Mouse (Mus musculus) G1E (cell line): ENCODE results near the gene Ift74. TPM values are rescaled to one million over a fixed set of nuclear protein-coding genes. Genes with fewer than 3 reads are reported as not detected.
"Not testable (repeated sequence)": the region's sequence is repeated elsewhere in the genome, so short reads cannot be mapped to it uniquely, and the experiment has no call there.

Experiments
- ATAC-seq: 2 replicates; pipeline ENCODE4 v1.8.0; 2016; ENCODE audit warnings: mild to moderate bottlenecking; ENCODE audit not compliant: insufficient number of reproducible peaks, poor library complexity, low FRiP score, severe bottlenecking; ENCODE audit errors: extremely low read depth
- DNase-seq: peaks from one replicate; pipeline ENCODE4 v3.0.0; 2012; ENCODE audit warnings: low spot score
- H3K27me3 ChIP-seq: 2 replicates; pipeline ENCODE4 v1.6.1; 2012; ENCODE audit warnings: mild to moderate bottlenecking, low read length, inconsistent platforms; ENCODE audit not compliant: insufficient read depth
- H3K36me3 ChIP-seq: replicated peaks from 2 replicates; pipeline ENCODE3; 2012; ENCODE audit warnings: mild to moderate bottlenecking, inconsistent platforms
- H3K4me1 ChIP-seq: 2 replicates; pipeline ENCODE4 v1.6.1; 2012; ENCODE audit warnings: low read depth, low read length, inconsistent platforms, mixed read lengths; ENCODE audit not compliant: insufficient read depth
- H3K4me3 ChIP-seq: 2 replicates; pipeline ENCODE4 v1.5.1; 2012; ENCODE audit warnings: low read depth, mild to moderate bottlenecking, inconsistent platforms, low read length, moderate library complexity, mixed read lengths
- H3K9me3 ChIP-seq: replicated peaks from 2 replicates; pipeline ENCODE4 v1.6.1; 2012; ENCODE audit warnings: inconsistent platforms
- CTCF ChIP-seq: IDR thresholded peaks from 2 replicates; pipeline ENCODE4 v1.5.1; 2012; ENCODE audit warnings: low read depth, low read length, inconsistent platforms, mixed read lengths
- GATA1 ChIP-seq: IDR thresholded peaks from 2 replicates; pipeline ENCODE4 v1.6.1; 2012; ENCODE audit warnings: borderline replicate concordance, low read length, inconsistent platforms, mixed read lengths
- GATA2 ChIP-seq: IDR thresholded peaks from 2 replicates; pipeline ENCODE4 v1.6.1; 2012; ENCODE audit warnings: low read depth, low read length, inconsistent platforms, borderline replicate concordance
- POLR2AphosphoS5 ChIP-seq: IDR thresholded peaks from 2 replicates; pipeline ENCODE4 v1.6.1; 2012; ENCODE audit warnings: low read depth, low read length, inconsistent platforms; ENCODE audit not compliant: insufficient replicate concordance
- TAL1 ChIP-seq: conservative IDR thresholded peaks from 2 replicates; pipeline ENCODE4 v1.6.1; 2012; ENCODE audit warnings: low read depth, low read length, inconsistent platforms, mixed read lengths
- polyA plus RNA-seq: library from polyadenylated mRNA; stranded (reverse); fragments of >175 nt; gene quantifications from 2 replicates; pipeline ENCODE4 v1.2.3, GENCODE M21; 2012
- total RNA-seq, 2 experiments: library from RNA; stranded (forward) in 1 of 2; stranded (reverse) in 1 of 2; fragments of 200-1000 nt in 1 of 2; fragments of >200 nt in 1 of 2; fragmentation: Nextera tagmentation in 1 of 2; gene quantifications; 2 replicates each; pipeline ENCODE4 v1.2.3; 2014 to 2017

Gene Ift74
- total and polyA plus RNA-seq, 3 experiments: 1.8 to 16.8 (median 10.5) TPM

DNA sequence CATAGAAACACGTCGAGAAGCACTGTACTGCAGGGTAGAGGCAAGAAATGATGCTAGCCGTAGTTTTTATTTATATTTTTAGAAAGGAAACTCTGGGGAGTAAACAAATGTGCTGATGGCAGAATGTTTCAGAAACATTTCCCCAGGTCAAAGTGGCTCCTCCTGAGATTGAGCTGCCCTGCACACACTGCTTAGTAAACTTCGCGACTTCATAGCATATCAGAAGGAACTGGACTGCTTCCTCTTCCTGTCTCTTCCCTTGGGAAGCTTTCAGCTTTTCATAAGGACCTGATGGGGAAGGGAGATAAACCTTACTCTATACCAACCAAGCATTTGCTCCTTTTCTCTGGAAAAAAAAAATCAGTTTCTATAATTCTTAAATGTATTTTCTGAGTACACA is 69.0 kb downstream of the Ift74 start:
- TF ChIP-seq TAL1 (no peak), POLR2AphosphoS5 (no peak), GATA2 (no peak), CTCF (no peak), GATA1 (no peak)
- H3K27me3 ChIP-seq: no peaks in the 10 kb centered on the region
- ATAC-seq (no peak), DNase-seq (no peak)
- peaks cover 3% of the 10 kb centered on the region for H3K36me3 ChIP-seq
- no peak overlapping the region for H3K4me3 ChIP-seq
- no peaks in the 10 kb centered on the region for H3K9me3 ChIP-seq
- no peaks in the 10 kb centered on the region for H3K4me1 ChIP-seq

DNA sequence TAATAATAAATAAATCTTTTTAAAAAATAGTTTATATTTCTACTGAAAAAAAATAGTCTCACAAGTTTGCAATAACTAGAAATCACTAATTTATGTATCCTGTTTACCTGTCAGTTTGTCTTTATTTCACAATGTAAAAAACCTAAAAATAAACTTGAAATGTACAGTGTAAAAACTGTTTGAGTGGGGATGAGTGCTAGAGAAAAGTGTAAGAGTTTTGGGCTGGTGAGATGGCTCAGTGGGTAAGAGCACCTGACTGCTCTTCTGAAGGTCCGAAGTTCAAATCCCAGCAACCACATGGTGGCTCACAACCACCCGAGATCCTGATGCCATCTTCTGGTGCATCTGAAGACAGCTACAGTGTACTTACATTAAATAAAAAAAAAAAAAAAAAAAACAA is 75.5 kb downstream of the Ift74 start:
- H3K9me3 ChIP-seq, DNase-seq, H3K36me3 ChIP-seq, H3K4me3 ChIP-seq, H3K4me1 ChIP-seq, H3K27me3 ChIP-seq, ATAC-seq: not testable (repeated sequence)

GRCm38 (mm10) chr4:94691078-94691477 is 76.8 kb downstream of the Ift74 start:
- no peak for DNase-seq
- no peaks in the 10 kb centered on the region for H3K4me1 ChIP-seq
- H3K4me3 ChIP-seq: no peak overlapping the region
- peaks cover 3% of the 10 kb centered on the region for H3K36me3 ChIP-seq
- H3K27me3 ChIP-seq: no peaks in the 10 kb centered on the region
- H3K9me3 ChIP-seq: no peaks in the 10 kb centered on the region
- ATAC-seq: no peak
- TF ChIP-seq TAL1 (no peak), GATA2 (no peak), GATA1 (no peak), CTCF (no peak), POLR2AphosphoS5 (no peak)

- Histone ChIP-seq H3K27me3 (no peaks in the 10 kb centered on the region), H3K4me3 (no peak overlapping the region), H3K36me3 (peaks cover 3% of the 10 kb centered on the region), H3K4me1 (no peaks in the 10 kb centered on the region), H3K9me3 (no peaks in the 10 kb centered on the region)
- ATAC-seq (no peak), DNase-seq (no peak)
- no peak for TF ChIP-seq GATA1
- no peak for TF ChIP-seq POLR2AphosphoS5
- no peak for TF ChIP-seq CTCF
- no peak for TF ChIP-seq TAL1
- TF ChIP-seq GATA2: no peak
Measured at GRCm38 (mm10) chr4:94692175-94692574, 77.9 kb downstream of the Ift74 start.

GRCm38 (mm10) chr4:94696368-94696767 is 82.1 kb downstream of the Ift74 start:
- Histone ChIP-seq H3K36me3 (no peaks in the 10 kb centered on the region), H3K4me3 (no peak overlapping the region), H3K27me3 (no peaks in the 10 kb centered on the region), H3K4me1 (no peaks in the 10 kb centered on the region), H3K9me3 (no peaks in the 10 kb centered on the region)
- DNase-seq (no peak), ATAC-seq (no peak)
- TF ChIP-seq GATA2 (no peak), TAL1 (no peak), GATA1 (no peak), CTCF (no peak), POLR2AphosphoS5 (no peak)

GRCm38 (mm10) chr4:94711002-94711401 is 96.7 kb downstream of the Ift74 start:
- no peak overlapping the region for H3K4me3 ChIP-seq

GRCm38 (mm10) chr4:94711426-94711825 is 97.1 kb downstream of the Ift74 start:
- no peaks in the 10 kb centered on the region for H3K9me3 ChIP-seq
- H3K27me3 ChIP-seq: no peaks in the 10 kb centered on the region
- ATAC-seq: no peak
- no peaks in the 10 kb centered on the region for H3K36me3 ChIP-seq
- H3K4me3 ChIP-seq: no peak overlapping the region
- no peaks in the 10 kb centered on the region for H3K4me1 ChIP-seq
- TF ChIP-seq GATA2: no peak
- TF ChIP-seq GATA1: no peak
- no peak for TF ChIP-seq POLR2AphosphoS5
- no peak for TF ChIP-seq TAL1
- no peak for TF ChIP-seq CTCF
- no peak for DNase-seq

More at GRCm38 (mm10) chr4:94711002-94711401, 96.7 kb downstream of the Ift74 start:
- H3K4me1 ChIP-seq: no peaks in the 10 kb centered on the region
- DNase-seq (no peak), ATAC-seq (no peak)
- no peaks in the 10 kb centered on the region for H3K36me3 ChIP-seq
- TF ChIP-seq POLR2AphosphoS5 (no peak), TAL1 (no peak), GATA2 (no peak), GATA1 (no peak)
- no peaks in the 10 kb centered on the region for H3K9me3 ChIP-seq
- H3K27me3 ChIP-seq: no peaks in the 10 kb centered on the region
